Mouse (Mus musculus): ENCODE data around the gene Pnpla7. TPM values are rescaled to one million over a fixed set of nuclear protein-coding genes. Genes with fewer than 3 reads are reported as not detected.
A peak's percentile ranks its signal among the peaks of the same experiment; 100 is the strongest.

Pnpla7 gene
- total RNA-seq, 4 experiments from 2014 or later = 17.9 to 28.0 (median 26.6) TPM

DNA sequence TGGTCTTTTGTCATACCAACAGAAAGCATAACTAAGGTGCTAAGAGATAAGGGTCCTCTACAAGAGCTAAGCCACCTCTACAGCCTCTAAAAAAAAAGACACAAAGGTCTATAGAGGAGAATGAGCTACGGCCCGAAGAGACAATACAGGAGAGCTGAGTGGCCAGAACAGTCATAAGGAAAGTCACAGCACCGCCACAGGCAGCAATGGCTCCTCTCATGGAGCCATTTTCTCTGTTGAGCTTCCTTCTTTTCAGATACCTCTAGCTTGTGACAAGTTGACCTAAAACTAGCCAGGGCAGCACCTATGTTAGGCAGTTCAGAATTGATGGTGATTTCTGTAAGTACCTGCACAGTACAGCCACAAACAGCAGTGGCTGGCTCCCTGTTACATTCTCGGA lies 90.7 kb downstream of the Pnpla7 start:
- DNase-seq (ENCODE audit: low spot score in 2 of 2) = no peak

DNA sequence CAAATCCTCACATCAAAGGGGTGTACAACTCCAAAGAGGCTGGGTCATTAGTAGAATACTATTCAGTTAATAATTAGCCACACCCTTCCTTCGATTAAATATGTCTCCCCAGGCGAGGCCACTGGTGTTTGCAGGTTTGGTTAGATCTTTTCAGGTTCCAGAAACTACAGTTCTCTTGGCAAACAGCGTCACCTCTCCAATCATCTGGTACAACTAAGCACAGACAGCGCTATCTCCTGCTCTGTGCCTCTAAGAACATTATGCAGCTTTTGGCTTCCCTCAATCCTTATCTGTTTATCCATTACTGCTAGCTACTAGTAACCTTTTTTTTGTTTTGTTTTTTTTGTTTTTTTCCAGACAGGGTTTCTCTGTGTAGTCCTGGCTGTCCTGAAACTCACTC lies 93.7 kb downstream of the Pnpla7 start:
- no peak for DNase-seq (ENCODE audit: low spot score in 2 of 2)

GRCm38 (mm10) chr2:25072398-25072797 lies 96.6 kb downstream of the Pnpla7 start:
- DNase-seq (ENCODE audit: low spot score in 2 of 2) = no peak

- DNase-seq (ENCODE audit: low spot score in 2 of 2) = no peak
Measured at GRCm38 (mm10) chr2:25075506-25075905, 99.7 kb downstream of the Pnpla7 start.

DNA sequence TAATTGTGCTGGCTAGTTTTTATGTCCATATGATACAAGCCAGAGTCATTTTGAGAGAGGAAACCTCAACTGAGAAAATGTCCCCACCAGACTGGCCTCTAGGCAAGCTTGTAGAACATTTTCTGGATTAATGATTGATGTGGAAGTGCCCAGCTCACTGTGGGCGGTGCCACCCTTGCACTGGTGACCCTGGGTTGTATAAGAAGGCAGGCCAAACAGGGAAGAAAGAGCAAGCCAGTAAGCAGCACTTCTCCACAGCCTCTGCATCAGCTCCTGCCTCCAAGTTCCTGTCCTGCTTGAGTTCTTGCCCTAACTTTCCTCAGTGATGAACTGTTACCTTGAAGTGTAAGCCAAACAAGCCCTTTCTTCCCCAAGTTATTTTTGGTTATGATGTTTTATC lies 103.1 kb downstream of the Pnpla7 start:
- DNase-seq (ENCODE audit: low spot score in 2 of 2) = no peak

GRCm38 (mm10) chr2:25080076-25080475 lies 104.2 kb downstream of the Pnpla7 start, which contains the start of gene Entpd8:
Entpd8 (plus strand) TSS chr2:25080304.
- no peak for DNase-seq (ENCODE audit: low spot score in 2 of 2)

- DNase-seq (ENCODE audit: low spot score in 2 of 2) = no peak
Measured at GRCm38 (mm10) chr2:25083697-25084096, 107.9 kb downstream of the Pnpla7 start.

DNA sequence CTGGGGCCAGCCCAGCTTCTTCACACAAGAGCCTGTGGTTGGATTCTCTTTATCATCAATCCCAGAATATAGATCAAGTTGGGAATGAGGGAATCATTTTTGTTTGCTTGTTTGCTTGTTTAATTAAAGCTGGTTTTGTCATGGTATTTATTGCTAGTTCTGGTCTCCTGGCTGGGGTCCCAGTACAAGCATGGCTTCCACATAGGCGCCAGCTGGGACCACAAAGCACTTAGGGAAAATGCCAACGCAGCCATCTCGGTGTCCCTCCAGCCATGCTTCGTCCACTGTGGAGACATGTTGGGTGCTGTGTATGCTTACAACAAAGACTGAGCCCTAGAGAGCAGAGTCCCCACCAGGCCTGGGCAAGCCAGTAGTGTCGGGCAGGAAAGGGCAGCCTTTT lies 109.7 kb downstream of the Pnpla7 start:
- DNase-seq (ENCODE audit: low spot score in 2 of 2) = no peak

GRCm38 (mm10) chr2:25087842-25088241 lies 112.0 kb downstream of the Pnpla7 start:
- no peak for DNase-seq (ENCODE audit: low spot score in 2 of 2)

- DNase-seq (ENCODE audit: low spot score in 2 of 2) = no peak
Measured at GRCm38 (mm10) chr2:25088636-25089035, 112.8 kb downstream of the Pnpla7 start.

GRCm38 (mm10) chr2:25094785-25095108 lies 118.9 kb downstream of the Pnpla7 start:
- DNase-seq (ENCODE audit: low spot score in 2 of 2) = no peak

GRCm38 (mm10) chr2:25095109-25095850 lies 119.4 kb downstream of the Pnpla7 start, which contains the start of gene Noxa1:
Noxa1 (minus strand) TSS chr2:25095149.
- no peak for DNase-seq (ENCODE audit: low spot score in 2 of 2)

DNA sequence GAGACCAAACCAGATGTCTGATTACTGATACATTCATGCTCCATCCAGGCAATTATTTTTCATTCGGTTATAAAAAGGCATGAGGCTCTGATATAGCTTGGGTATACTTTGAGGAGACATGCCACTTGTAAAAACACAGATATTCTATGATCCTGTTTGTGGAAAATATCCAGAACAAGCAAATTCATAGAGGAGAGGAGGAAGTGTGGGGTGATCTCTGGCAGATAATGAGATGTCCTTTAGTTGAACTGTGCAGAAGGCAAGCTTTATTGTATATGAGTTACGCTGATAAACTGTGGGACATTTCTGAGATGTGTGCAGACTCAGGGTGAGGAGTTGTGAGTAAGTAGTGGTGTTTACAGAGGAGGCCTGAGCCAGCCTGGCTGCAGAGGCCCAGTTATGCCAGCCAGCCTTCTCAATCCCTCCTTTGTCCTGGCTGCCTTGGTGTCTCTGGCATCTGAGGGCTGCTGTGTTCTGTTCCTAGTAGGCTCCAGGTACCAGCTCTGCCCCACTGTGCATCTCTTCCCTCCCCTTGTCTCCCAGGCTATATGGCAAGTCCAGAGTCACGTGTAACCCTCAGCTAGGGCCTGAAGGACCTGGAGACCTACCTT lies 122.3 kb downstream of the Pnpla7 start:
- DNase-seq (ENCODE audit: low spot score in 2 of 2) = no peak

DNA sequence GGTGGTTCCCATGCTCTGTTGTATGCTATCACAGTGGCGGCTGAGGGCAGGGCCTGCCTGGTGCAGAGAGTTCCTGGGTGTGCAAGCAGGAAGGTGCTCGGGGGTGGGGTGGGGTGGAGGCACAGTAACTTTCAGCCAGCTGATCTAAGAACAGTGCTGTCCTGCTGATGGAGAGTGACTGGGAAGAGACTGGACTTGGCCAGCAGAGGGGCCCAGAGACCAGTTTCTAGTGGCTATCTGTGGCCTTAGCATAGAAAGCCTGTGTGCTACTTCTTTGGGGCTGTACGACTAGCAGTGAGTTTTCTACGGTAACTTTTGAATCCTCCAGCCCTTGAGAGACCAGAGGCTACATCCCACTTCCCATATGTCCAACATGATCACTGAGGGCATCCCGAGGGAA lies 123.1 kb downstream of the Pnpla7 start:
- DNase-seq (ENCODE audit: low spot score in 2 of 2) = peak in 1 of 2 experiments; percentile 18

GRCm38 (mm10) chr2:25099703-25100102 lies 123.9 kb downstream of the Pnpla7 start:
- DNase-seq (ENCODE audit: low spot score in 2 of 2) = no peak

Small RNAs within 50 kb of the gene (microRNA-seq; reads per million reads assigned to microRNA genes)
- gene Gm22875 (0 reads per million in 2 experiments), gene Gm24328 (0 reads per million in 2 experiments), gene Mir7664 (0 to 0.44 reads per million in 2 experiments)

Other genes starting within 250 kb of the Pnpla7 start
- gene Cacna1b, start 212.9 kb upstream of the Pnpla7 start, total RNA-seq (2022) = 10 to 100 TPM; 72.0 to 83.7 (median 80.1) TPM
- gene Ehmt1, start 56.4 kb upstream of the Pnpla7 start, total RNA-seq (2022) = 10 to 100 TPM; 54.3 to 69.5 (median 55.2) TPM
- gene Arrdc1, start 40.8 kb upstream of the Pnpla7 start, total RNA-seq (2022) = 10 to 100 TPM; 13.4 to 22.3 (median 19.6) TPM
- 10 to 100 TPM; 32.1 to 39.3 (median 37.7) TPM for gene Zmynd19, start 26.2 kb upstream of the Pnpla7 start, total RNA-seq (2022)
- 10 to 100 TPM; 33.2 to 38.0 (median 35.5) TPM for gene Dph7, start 13.6 kb upstream of the Pnpla7 start, total RNA-seq (2022)
- gene Mrpl41, start 935 bp upstream of the Pnpla7 start, total RNA-seq (2022) = 10 to 100 TPM; 73.6 to 77.5 (median 75.6) TPM
- gene Nsmf, start 78.3 kb downstream of the Pnpla7 start, total RNA-seq (2022) = 100 to 1,000 TPM; 404 to 462 (median 421) TPM
- gene Entpd8, start 104.3 kb downstream of the Pnpla7 start, total RNA-seq (2022) = not detected
- gene Noxa1, start 119.1 kb downstream of the Pnpla7 start, total RNA-seq (2022) = not detected
- gene Nrarp, start 204.7 kb downstream of the Pnpla7 start, total RNA-seq (2022) = 10 to 100 TPM; 20.5 to 27.9 (median 23.4) TPM
- 1 to 10 TPM; 2.2 to 3.4 (median 2.5) TPM for gene Tor4a, start 220.9 kb downstream of the Pnpla7 start, total RNA-seq (2022)
- 10 to 100 TPM; 58.4 to 64.2 (median 59.4) TPM for gene Nelfb, start 235.5 kb downstream of the Pnpla7 start, total RNA-seq (2022)
- gene Stpg3, start 238.6 kb downstream of the Pnpla7 start, total RNA-seq (2022) = under 1 TPM in 3 of 4 experiments, not detected in 1; 0.23 to 0.82 (median 0.30) TPM
- 1 to 10 TPM in 1 of 4 experiments, not detected in 3; 1.4 TPM for gene Fam166a, start 242.7 kb downstream of the Pnpla7 start, total RNA-seq (2022)
- gene Tubb4b, start 248.7 kb downstream of the Pnpla7 start, total RNA-seq (2022) = 100 to 1,000 TPM; 332 to 365 (median 345) TPM